Mouse (Mus musculus) kidney, adult 11 months (tissue): ENCODE results near the gene Prss33.

ENCODE experiments used
- DNase-seq: peaks from one replicate; pipeline ENCODE4 v3.0.0; 2022

The Prss33 gene

GRCm38 (mm10) chr17:23783352-23783751, 52.5 kb downstream of the Prss33 start:
- no peak for DNase-seq
